Mouse (Mus musculus): Measurements from ENCODE around the gene Slc13a2. TPM values are rescaled to one million over a fixed set of nuclear protein-coding genes. Genes with fewer than 3 reads are reported as not detected.

The Slc13a2 gene
- polyA plus RNA-seq, 1 experiment from 2014 or later, result not detected

DNA sequence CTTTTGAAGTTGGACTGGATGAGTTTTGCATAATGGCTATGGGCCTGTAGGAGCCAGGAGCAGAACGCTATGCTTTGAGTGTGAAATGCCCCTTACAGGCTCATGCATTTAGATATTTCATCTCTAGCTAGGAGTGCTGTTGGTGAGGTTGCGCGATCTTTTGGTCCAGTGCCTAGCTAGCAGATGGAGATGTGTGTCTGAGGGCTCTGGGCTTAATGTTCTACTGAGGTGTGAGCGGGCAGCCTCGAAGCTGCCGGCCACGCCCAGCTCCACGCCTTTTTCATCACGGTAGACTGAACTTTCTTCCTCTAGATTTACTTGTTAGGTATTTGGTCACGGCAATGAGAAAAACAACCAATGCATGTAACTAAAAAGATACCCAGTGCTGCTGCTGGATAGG lies 9.2 kb upstream of the Slc13a2 start:
- H3K9me3 ChIP-seq, result no peaks in the 10 kb centered on the region
- no peak overlapping the region for H3K9ac ChIP-seq
- no peaks in the 10 kb centered on the region for H3K27me3 ChIP-seq
- no peak overlapping the region for H3K4me2 ChIP-seq
- ATAC-seq (ENCODE audit: insufficient number of reproducible peaks, insufficient read depth, low FRiP score, low TSS enrichment, low read depth), result no peak
- H3K4me1 ChIP-seq, result peaks cover 7% of the 10 kb centered on the region
- no peaks in the 10 kb centered on the region for H3K36me3 ChIP-seq
- H3K4me3 ChIP-seq, result no peak overlapping the region
- 85% methylated on average over 10 of the region's 10 CpGs for WGBS
- H3K27ac ChIP-seq, result no peak overlapping the region

DNA sequence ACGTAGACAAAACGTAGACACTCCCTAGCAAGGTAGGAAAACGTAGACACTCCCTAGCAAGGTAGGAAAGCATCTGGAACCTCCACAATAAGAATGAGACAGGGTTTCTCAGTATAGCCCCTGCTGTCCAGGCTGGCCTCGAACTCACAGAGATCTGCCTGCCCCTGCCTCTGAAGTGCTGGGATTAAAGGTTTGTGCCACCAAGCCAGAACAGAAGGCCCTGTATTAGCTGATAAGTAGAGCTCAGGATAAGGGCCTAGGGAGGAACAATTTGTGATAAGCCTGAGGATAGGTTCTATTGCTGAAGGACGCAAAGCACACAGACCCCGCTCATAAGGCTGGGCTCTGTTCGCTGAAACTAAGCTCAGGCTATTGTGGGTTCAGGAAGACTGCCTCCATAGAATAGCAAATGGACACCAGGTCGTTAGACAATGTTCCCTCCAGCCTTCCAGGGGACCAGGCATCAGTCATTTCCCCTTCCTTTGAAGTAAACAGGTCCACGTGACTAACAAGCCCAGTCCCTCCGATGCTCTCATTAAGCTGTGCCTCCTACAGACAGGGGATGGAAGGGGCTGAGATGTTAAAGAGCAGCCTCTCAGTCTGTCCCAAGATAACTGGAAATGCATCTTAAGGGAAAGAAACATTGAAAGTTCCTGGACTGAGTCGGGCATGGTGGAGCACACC lies 8.3 kb upstream of the Slc13a2 start:
- H3K36me3 ChIP-seq, result no peaks in the 10 kb centered on the region

DNA sequence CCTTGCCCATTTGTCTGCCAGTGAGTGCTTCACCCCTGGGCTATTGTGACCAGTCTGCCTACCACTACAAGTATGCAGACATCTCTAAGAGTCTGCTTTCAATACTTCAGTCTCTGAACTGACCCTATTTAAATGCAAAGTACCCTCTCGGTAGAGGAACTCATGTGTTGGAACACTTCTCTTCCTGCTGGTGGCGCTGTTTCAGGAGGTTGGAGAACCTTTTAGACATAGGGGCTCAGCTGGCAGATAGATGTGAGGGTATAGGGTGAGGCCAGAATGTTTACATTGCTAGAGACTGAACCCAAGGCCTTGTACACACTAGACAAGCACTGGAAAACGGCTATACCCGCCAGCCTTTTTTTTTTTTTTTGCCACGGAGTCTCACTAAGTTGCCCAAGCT lies 6.3 kb upstream of the Slc13a2 start:
- ATAC-seq (ENCODE audit: insufficient number of reproducible peaks, insufficient read depth, low FRiP score, low TSS enrichment, low read depth), result peak; percentile 15; the same call in 1 of the 2 replicates
- no peaks in the 10 kb centered on the region for H3K4me1 ChIP-seq
- H3K36me3 ChIP-seq, result no peaks in the 10 kb centered on the region
- no peak overlapping the region for H3K4me3 ChIP-seq
- H3K4me2 ChIP-seq, result no peak overlapping the region
- no peak overlapping the region for H3K9ac ChIP-seq
- no peaks in the 10 kb centered on the region for H3K27me3 ChIP-seq
- WGBS, result 81% methylated on average over 5 of the region's 5 CpGs
- H3K9me3 ChIP-seq, result no peaks in the 10 kb centered on the region
- no peak overlapping the region for H3K27ac ChIP-seq

More for the DNA sequence above, 8.3 kb upstream of the Slc13a2 start:
- H3K4me3 ChIP-seq, result no peak overlapping the region
- 57% methylated on average over 11 of the region's 11 CpGs for WGBS
- no peak overlapping the region for H3K9ac ChIP-seq
- no peak overlapping the region for H3K4me2 ChIP-seq
- ATAC-seq (ENCODE audit: insufficient number of reproducible peaks, insufficient read depth, low FRiP score, low TSS enrichment, low read depth), result no peak
- no peak overlapping the region for H3K27ac ChIP-seq
- H3K27me3 ChIP-seq, result no peaks in the 10 kb centered on the region
- no peaks in the 10 kb centered on the region for H3K4me1 ChIP-seq
- H3K9me3 ChIP-seq, result no peaks in the 10 kb centered on the region

DNA sequence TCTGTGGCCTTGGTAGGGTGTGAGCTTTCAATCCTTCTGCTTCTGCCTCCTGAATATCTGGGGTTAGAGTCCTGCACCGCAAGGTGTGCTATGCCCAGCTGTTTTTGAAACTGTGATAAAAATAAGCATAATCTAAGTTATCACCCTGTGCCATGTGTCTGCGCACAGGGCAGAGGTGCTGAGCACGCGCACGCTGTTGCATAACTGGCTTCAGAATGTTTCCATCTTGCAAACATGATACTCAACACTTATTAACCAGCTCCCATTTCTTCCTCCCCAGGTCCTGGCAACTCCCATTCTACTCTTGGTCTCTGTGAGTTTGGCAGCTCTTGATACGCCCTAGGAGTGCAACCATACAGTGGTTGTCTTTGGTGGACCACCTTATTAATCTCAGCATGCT lies 5.6 kb upstream of the Slc13a2 start:
- Histone ChIP-seq H3K36me3 (no peaks in the 10 kb centered on the region), H3K9ac (no peak overlapping the region), H3K4me1 (no peaks in the 10 kb centered on the region), H3K27me3 (peaks cover 5% of the 10 kb centered on the region; the same call in 1 of the 2 replicates), H3K9me3 (no peaks in the 10 kb centered on the region), H3K4me2 (no peak overlapping the region), H3K27ac (no peak overlapping the region), H3K4me3 (no peak overlapping the region)
- no peak for ATAC-seq (ENCODE audit: insufficient number of reproducible peaks, insufficient read depth, low FRiP score, low TSS enrichment, low read depth)
- 94% methylated on average over 6 of the region's 6 CpGs for WGBS

- Histone ChIP-seq H3K9me3 (no peaks in the 10 kb centered on the region), H3K4me1 (no peaks in the 10 kb centered on the region), H3K4me3 (no peak overlapping the region), H3K27ac (no peak overlapping the region), H3K4me2 (no peak overlapping the region), H3K27me3 (peaks cover 18% of the 10 kb centered on the region), H3K9ac (no peak overlapping the region), H3K36me3 (no peaks in the 10 kb centered on the region)
- ATAC-seq (ENCODE audit: insufficient number of reproducible peaks, insufficient read depth, low FRiP score, low TSS enrichment, low read depth), result no peak
- WGBS, result 89% methylated on average over 1 of the region's 1 CpGs
These were observed 3.6 kb upstream of the Slc13a2 start for GRCm38 (mm10) chr11:78425572-78425971.

DNA sequence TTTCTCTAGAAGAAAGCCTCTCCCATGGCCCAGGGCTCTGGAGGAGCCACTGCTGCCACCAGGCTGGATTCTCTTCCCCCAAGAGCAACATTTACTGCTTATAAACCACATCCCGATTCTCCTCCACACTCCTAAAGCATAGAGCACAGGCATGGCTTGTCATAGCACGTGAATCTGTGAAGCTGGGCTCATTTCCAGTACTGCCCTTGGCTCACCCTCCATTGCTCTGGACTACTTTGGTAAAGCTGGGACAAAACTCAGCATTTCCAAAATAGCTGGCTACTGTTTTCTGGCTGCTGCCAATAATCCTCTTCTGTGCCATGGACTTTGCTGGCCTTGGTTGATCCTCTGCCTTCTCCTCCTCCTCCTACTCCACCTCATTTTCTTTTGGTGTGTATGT lies 2.3 kb upstream of the Slc13a2 start:
- Histone ChIP-seq H3K9ac (no peak overlapping the region), H3K36me3 (no peaks in the 10 kb centered on the region), H3K4me2 (no peak overlapping the region), H3K4me3 (no peak overlapping the region), H3K27me3 (peaks cover 18% of the 10 kb centered on the region), H3K27ac (no peak overlapping the region), H3K4me1 (no peaks in the 10 kb centered on the region), H3K9me3 (no peaks in the 10 kb centered on the region)
- 61% methylated on average over 2 of the region's 2 CpGs for WGBS
- ATAC-seq (ENCODE audit: insufficient number of reproducible peaks, insufficient read depth, low FRiP score, low TSS enrichment, low read depth), result no peak

GRCm38 (mm10) chr11:78421201-78422009 lies 612 bp downstream of the Slc13a2 start:
- H3K9ac ChIP-seq, result no peak overlapping the region
- 72% methylated on average over 13 of the region's 13 CpGs for WGBS
- no peak overlapping the region for H3K27ac ChIP-seq
- H3K9me3 ChIP-seq, result no peaks in the 10 kb centered on the region
- no peak for ATAC-seq (ENCODE audit: insufficient number of reproducible peaks, insufficient read depth, low FRiP score, low TSS enrichment, low read depth)
- no peaks in the 10 kb centered on the region for H3K36me3 ChIP-seq
- H3K27me3 ChIP-seq, result peaks cover 18% of the 10 kb centered on the region
- H3K4me1 ChIP-seq, result peaks cover 7% of the 10 kb centered on the region; the same call in 1 of the 2 replicates
- no peak overlapping the region for H3K4me2 ChIP-seq
- no peak overlapping the region for H3K4me3 ChIP-seq

- no peaks in the 10 kb centered on the region for H3K36me3 ChIP-seq
- ATAC-seq (ENCODE audit: insufficient number of reproducible peaks, insufficient read depth, low FRiP score, low TSS enrichment, low read depth), result no peak
- H3K9ac ChIP-seq, result no peak overlapping the region
- H3K27ac ChIP-seq, result no peak overlapping the region
- no peak overlapping the region for H3K4me3 ChIP-seq
- H3K27me3 ChIP-seq, result peaks cover 18% of the 10 kb centered on the region
- peaks cover 7% of the 10 kb centered on the region; the same call in 1 of the 2 replicates for H3K4me1 ChIP-seq
- H3K9me3 ChIP-seq, result no peaks in the 10 kb centered on the region
- no peak overlapping the region for H3K4me2 ChIP-seq
- 67% methylated on average over 12 of the region's 12 CpGs for WGBS
These were observed 1.6 kb downstream of the Slc13a2 start for GRCm38 (mm10) chr11:78420263-78420889.

DNA sequence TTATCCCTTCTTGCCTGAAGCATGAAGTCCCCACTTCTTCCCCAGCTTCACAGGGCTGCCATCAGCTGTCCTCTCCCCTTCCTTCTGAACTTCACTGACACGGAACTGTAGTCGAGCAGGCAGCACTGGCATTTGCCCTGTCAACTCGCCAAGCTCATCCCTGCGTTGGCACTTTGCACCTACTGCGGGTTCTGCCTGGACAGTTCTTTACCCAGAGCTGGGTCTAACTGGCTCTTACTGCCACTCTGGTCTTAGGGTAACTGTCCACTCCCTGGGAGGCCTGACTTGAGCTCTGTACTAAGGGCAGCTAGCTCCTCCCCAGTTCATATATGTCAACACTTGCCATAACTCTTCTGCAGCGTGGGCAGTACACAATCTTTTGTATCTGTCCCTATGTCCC lies 5.2 kb downstream of the Slc13a2 start:
- Histone ChIP-seq H3K4me2 (no peak overlapping the region), H3K4me1 (peaks cover 7% of the 10 kb centered on the region; the same call in 1 of the 2 replicates), H3K27me3 (peaks cover 6% of the 10 kb centered on the region), H3K9me3 (no peaks in the 10 kb centered on the region), H3K9ac (no peak overlapping the region), H3K27ac (no peak overlapping the region), H3K4me3 (no peak overlapping the region), H3K36me3 (no peaks in the 10 kb centered on the region)
- ATAC-seq (ENCODE audit: insufficient number of reproducible peaks, insufficient read depth, low FRiP score, low TSS enrichment, low read depth), result no peak
- WGBS, result 76% methylated on average over 6 of the region's 6 CpGs

DNA sequence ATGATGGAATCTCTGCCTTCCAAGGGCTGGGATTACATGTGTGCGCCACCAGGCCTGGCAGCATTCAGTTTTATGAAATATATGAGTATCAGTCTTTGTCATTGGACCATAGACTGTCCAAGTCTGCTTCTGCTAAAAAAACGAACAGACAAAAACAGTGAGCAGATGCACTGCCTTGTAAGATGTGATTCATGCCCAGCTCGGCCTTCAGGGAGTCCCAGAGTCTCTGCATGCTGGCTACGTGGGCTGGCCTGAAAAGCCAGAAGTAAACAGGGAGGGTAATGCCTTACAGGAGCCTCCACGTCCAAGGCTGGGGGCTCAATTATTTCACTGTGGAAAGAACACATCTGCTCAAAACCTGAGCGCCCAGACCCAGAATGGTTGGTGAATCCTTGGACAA lies 9.2 kb downstream of the Slc13a2 start:
- H3K9me3 ChIP-seq, result no peaks in the 10 kb centered on the region
- WGBS, result 68% methylated on average over 6 of the region's 6 CpGs
- no peak for ATAC-seq (ENCODE audit: insufficient number of reproducible peaks, insufficient read depth, low FRiP score, low TSS enrichment, low read depth)
- H3K9ac ChIP-seq, result no peak overlapping the region
- H3K36me3 ChIP-seq, result no peaks in the 10 kb centered on the region
- H3K4me1 ChIP-seq, result no peaks in the 10 kb centered on the region
- no peak overlapping the region for H3K4me3 ChIP-seq
- no peak overlapping the region for H3K4me2 ChIP-seq
- no peaks in the 10 kb centered on the region for H3K27me3 ChIP-seq
- no peak overlapping the region for H3K27ac ChIP-seq

DNA sequence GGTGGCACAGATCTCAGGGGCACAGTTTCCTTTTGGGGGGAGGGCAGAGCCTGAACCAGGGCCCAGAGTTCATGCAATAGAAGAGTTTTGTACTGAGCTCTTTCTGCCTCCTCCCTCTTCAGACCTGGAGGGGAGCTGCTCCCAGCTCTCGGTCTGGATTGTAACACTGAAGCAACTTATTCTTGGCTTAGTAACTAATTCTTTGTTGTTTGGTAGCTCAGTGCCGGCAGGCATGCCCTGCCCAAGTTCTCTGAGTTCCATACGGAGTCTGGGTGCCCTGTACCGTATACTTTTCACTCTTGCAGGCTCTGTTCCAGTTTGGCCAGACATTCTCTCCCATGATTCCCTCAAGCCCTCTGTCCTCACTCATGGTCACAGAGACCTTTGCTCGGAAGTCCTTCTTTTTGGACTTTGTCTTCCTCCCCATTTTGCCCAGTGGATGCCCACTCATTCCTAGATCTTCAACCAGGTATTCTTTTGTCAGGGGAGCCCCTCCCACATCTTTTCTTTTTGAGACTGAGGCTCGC lies 9.6 kb downstream of the Slc13a2 start:
- no peak for ATAC-seq (ENCODE audit: insufficient number of reproducible peaks, insufficient read depth, low FRiP score, low TSS enrichment, low read depth)
- Histone ChIP-seq H3K4me3 (no peak overlapping the region), H3K27me3 (no peaks in the 10 kb centered on the region), H3K36me3 (no peaks in the 10 kb centered on the region), H3K9me3 (no peaks in the 10 kb centered on the region), H3K27ac (no peak overlapping the region; the same call in 1 of the 2 replicates), H3K4me2 (no peak overlapping the region), H3K9ac (no peak overlapping the region), H3K4me1 (no peaks in the 10 kb centered on the region; the same call in 1 of the 2 replicates)
- WGBS, result 60% methylated on average over 6 of the region's 6 CpGs

All from embryonic facial prominence, embryonic 13.5 days (tissue).